Mouse (Mus musculus) cortical plate, adult 2 months (tissue): Measurements from ENCODE around the gene Clint1. TPM values are rescaled to one million over a fixed set of nuclear protein-coding genes. Genes with fewer than 3 reads are reported as not detected.
A peak's percentile ranks its signal among the peaks of the same experiment; 100 is the strongest.

Source experiments
- H3K27ac ChIP-seq: fragments of 200-500 bp; 2 replicates; pipeline ENCODE4 v1.5.1; 2012; ENCODE audit warnings: low read length, control low read depth, inconsistent platforms; ENCODE audit not compliant: insufficient read depth
- H3K4me1 ChIP-seq: fragments of 200-500 bp; 2 replicates; pipeline ENCODE4 v1.6.1; 2011; ENCODE audit warnings: low read length; ENCODE audit not compliant: control insufficient read depth, insufficient read depth
- H3K4me3 ChIP-seq: fragments of 200-500 bp; 2 replicates; pipeline ENCODE4 v1.5.1; 2011; ENCODE audit warnings: mild to moderate bottlenecking, low read length, control low read depth; ENCODE audit not compliant: insufficient read depth
- CTCF ChIP-seq: fragments of 200-500 bp; IDR thresholded peaks from 2 replicates; pipeline ENCODE4 v1.5.1; 2011; ENCODE audit warnings: mild to moderate bottlenecking, control low read depth, low read length; ENCODE audit not compliant: insufficient read depth; ENCODE audit errors: extremely low read depth
- POLR2A ChIP-seq: fragments of 200-500 bp; IDR thresholded peaks from 2 replicates; pipeline ENCODE4 v1.6.1; 2011; ENCODE audit warnings: mild to moderate bottlenecking, low read length, control low read depth; ENCODE audit not compliant: insufficient read depth; ENCODE audit errors: extremely low read depth
- polyA plus RNA-seq: library from polyadenylated mRNA; depleted of rRNA; stranded (reverse); fragments of >200 nt; gene quantifications from 2 replicates; pipeline ENCODE4 v1.2.3, GENCODE M21; 2012

Gene Clint1
- polyA plus RNA-seq, 1 experiment: 41.7 TPM

- Histone ChIP-seq H3K4me3 (no peak overlapping the region), H3K27ac (no peak overlapping the region), H3K4me1 (no peaks in the 10 kb centered on the region)
- TF ChIP-seq POLR2A (no peak), CTCF (no peak)
These were observed 11.5 kb upstream of the Clint1 start for GRCm38 (mm10) chr11:45840332-45840731.

- Histone ChIP-seq H3K27ac (no peak overlapping the region), H3K4me3 (no peak overlapping the region), H3K4me1 (no peaks in the 10 kb centered on the region)
- TF ChIP-seq CTCF (no peak), POLR2A (no peak)
These were observed 5.8 kb upstream of the Clint1 start for GRCm38 (mm10) chr11:45846008-45846407.

GRCm38 (mm10) chr11:45847548-45847947, 4.3 kb upstream of the Clint1 start:
- H3K27ac ChIP-seq: no peak overlapping the region
- no peak for TF ChIP-seq POLR2A
- TF ChIP-seq CTCF: no peak
- H3K4me3 ChIP-seq: no peak overlapping the region
- no peaks in the 10 kb centered on the region for H3K4me1 ChIP-seq

- TF ChIP-seq POLR2A (no peak), CTCF (no peak)
- H3K27ac ChIP-seq: no peak overlapping the region
- no peak overlapping the region for H3K4me3 ChIP-seq
- no peaks in the 10 kb centered on the region; the same call in 1 of the 2 replicates for H3K4me1 ChIP-seq
These were observed 3.6 kb upstream of the Clint1 start for GRCm38 (mm10) chr11:45848253-45848652.

- Histone ChIP-seq H3K4me3 (no peak overlapping the region), H3K27ac (no peak overlapping the region), H3K4me1 (no peaks in the 10 kb centered on the region; the same call in 1 of the 2 replicates)
- TF ChIP-seq CTCF: no peak
- no peak for TF ChIP-seq POLR2A
These were observed 2.6 kb upstream of the Clint1 start for GRCm38 (mm10) chr11:45849203-45849602.

- no peak overlapping the region for H3K27ac ChIP-seq
- TF ChIP-seq CTCF (no peak), POLR2A (no peak)
- no peak overlapping the region for H3K4me3 ChIP-seq
- no peaks in the 10 kb centered on the region; the same call in 1 of the 2 replicates for H3K4me1 ChIP-seq
These were observed 2.0 kb upstream of the Clint1 start for GRCm38 (mm10) chr11:45849859-45850258.

GRCm38 (mm10) chr11:45850317-45850716, 1.5 kb upstream of the Clint1 start:
- no peak for TF ChIP-seq POLR2A
- TF ChIP-seq CTCF: no peak
- Histone ChIP-seq H3K4me1 (no peaks in the 10 kb centered on the region; the same call in 1 of the 2 replicates), H3K27ac (no peak overlapping the region), H3K4me3 (no peak overlapping the region)

GRCm38 (mm10) chr11:45852124-45852994, 508 bp downstream of the Clint1 start:
- TF ChIP-seq POLR2A (no peak), CTCF (no peak)
- peaks cover 6% of the 10 kb centered on the region for H3K4me1 ChIP-seq
- peak overlapping the region; percentile 73 for H3K27ac ChIP-seq
- peak overlapping the region; percentile 79 for H3K4me3 ChIP-seq

GRCm38 (mm10) chr11:45852995-45853317, 1.1 kb downstream of the Clint1 start:
- Histone ChIP-seq H3K4me1 (peaks cover 6% of the 10 kb centered on the region), H3K27ac (no peak overlapping the region), H3K4me3 (peak overlapping the region; percentile 79)
- TF ChIP-seq CTCF: no peak
- TF ChIP-seq POLR2A: no peak

GRCm38 (mm10) chr11:45853916-45854315, 2.1 kb downstream of the Clint1 start:
- H3K27ac ChIP-seq: no peak overlapping the region
- no peak overlapping the region; the same call in 1 of the 2 replicates for H3K4me3 ChIP-seq
- no peak for TF ChIP-seq POLR2A
- no peak for TF ChIP-seq CTCF
- peaks cover 6% of the 10 kb centered on the region for H3K4me1 ChIP-seq
